In the genomic region with DNA sequence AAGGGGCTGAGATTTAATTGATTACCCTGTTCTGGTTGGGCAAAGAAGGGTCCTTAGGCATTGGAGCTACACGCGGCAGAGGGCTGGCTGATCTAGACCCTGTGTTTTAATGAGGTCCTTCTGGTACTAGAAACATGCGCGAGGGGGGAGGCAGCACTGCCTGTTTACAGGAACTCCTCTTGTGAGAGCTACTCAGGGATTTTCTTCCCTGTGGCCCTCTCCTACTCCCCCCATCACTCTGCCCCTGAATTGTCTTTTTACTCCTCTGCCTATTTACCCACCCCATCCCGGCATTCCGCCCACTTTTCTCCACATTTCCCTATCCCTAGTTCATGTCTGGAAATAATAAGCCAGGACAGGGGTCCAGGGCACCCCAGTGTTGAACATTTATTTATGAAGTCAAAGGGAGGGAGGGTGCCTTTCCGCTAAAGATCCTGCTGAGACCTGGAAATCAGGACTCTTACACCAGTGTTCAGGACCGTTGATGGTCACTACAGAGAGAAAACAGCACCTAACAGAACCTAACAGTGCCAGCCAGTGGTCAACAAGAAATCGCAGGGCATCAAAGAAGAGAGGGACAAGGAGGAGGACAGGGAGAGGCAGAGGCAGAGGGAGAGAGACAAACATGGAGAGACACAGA, we compare ENCODE assay signal across 29 mouse cellular contexts. TPM values are rescaled to one million over a fixed set of nuclear protein-coding genes. Genes with fewer than 3 reads are reported as not detected.
DNase-seq lines count a peak whose midpoint lies in the region; ATAC-seq and TF ChIP-seq lines count a peak whose summit lies in the region.
"Had no signal": no experiment of that assay in that cellular context is flagged by ENCODE, and none has a peak within 500 bp of the region (broad histone marks: within the 10 kb centered on the region; RNA-seq: fewer than 3 reads in every experiment).

No protein-coding gene starts in this region.

- TF ChIP-seq POLR2A in testis, adult 2 months (IDR thresholded peaks at IDR 0.05; ENCODE audit: control insufficient read depth, low read depth, low read length) = no peak

- no peak for ATAC-seq in forebrain, embryonic 12.5 days (ENCODE audit: low FRiP score)
- no peak for ATAC-seq in forebrain, embryonic 11.5 days (replicated peaks; ENCODE audit: low FRiP score)
- ATAC-seq in hindbrain, embryonic 14.5 days (ENCODE audit: low FRiP score) = no peak
- ATAC-seq in hindbrain, embryonic 13.5 days (ENCODE audit: low FRiP score) = no peak
- ATAC-seq: forebrain, embryonic 14.5 days; inflammation-experienced regulatory T-cells, adult 6 months had no signal

- peak overlapping the region; percentile 68; the same call in 1 of the 2 replicates for H3K4me3 ChIP-seq in forebrain, embryonic 12.5 days (replicated peaks)
- H3K4me3 ChIP-seq in forebrain, embryonic 11.5 days (ENCODE audit: low read depth, low read length) = no peak overlapping the region
- H3K4me3 ChIP-seq in hindbrain, embryonic 14.5 days (replicated peaks; ENCODE audit: low read length) = no peak overlapping the region
- no peak overlapping the region for H3K4me3 ChIP-seq in hindbrain, embryonic 13.5 days
- peak overlapping the region; percentile 19 for H3K4me3 ChIP-seq in testis, adult 2 months (ENCODE audit: control insufficient read depth, low read depth, low read length)
- H3K4me3 ChIP-seq: myocyte had no signal

- H3K9ac ChIP-seq in forebrain, embryonic 12.5 days = no peak overlapping the region
- H3K9ac ChIP-seq in forebrain, embryonic 11.5 days (ENCODE audit: low read length) = no peak overlapping the region
- no peak overlapping the region for H3K9ac ChIP-seq in hindbrain, embryonic 14.5 days
- no peak overlapping the region for H3K9ac ChIP-seq in hindbrain, embryonic 13.5 days
- H3K9ac ChIP-seq: limb, embryonic 12.5 days; stomach, embryonic 15.5 days had no signal

- H3K4me2 ChIP-seq in forebrain, embryonic 12.5 days = no peak overlapping the region; the same call in 1 of the 2 replicates
- H3K4me2 ChIP-seq in forebrain, embryonic 11.5 days (ENCODE audit: low read depth, low read length, severe bottlenecking) = no peak overlapping the region
- H3K4me2 ChIP-seq in hindbrain, embryonic 14.5 days (replicated peaks) = peak overlapping the region; percentile 100; the same call in 1 of the 2 replicates
- H3K4me2 ChIP-seq in hindbrain, embryonic 13.5 days = no peak overlapping the region

- no peaks in the 10 kb centered on the region for H3K9me3 ChIP-seq in forebrain, embryonic 12.5 days
- H3K9me3 ChIP-seq in forebrain, embryonic 11.5 days (ENCODE audit: control insufficient read depth, low read length) = no peaks in the 10 kb centered on the region
- H3K9me3 ChIP-seq in hindbrain, embryonic 14.5 days (ENCODE audit: control insufficient read depth, low read length) = no peaks in the 10 kb centered on the region
- no peaks in the 10 kb centered on the region for H3K9me3 ChIP-seq in hindbrain, embryonic 13.5 days
- H3K9me3 ChIP-seq: embryonic facial prominence, embryonic 15.5 days; heart, embryonic 13.5 days; hindbrain, embryonic 15.5 days; kidney, embryonic 15.5 days; limb, embryonic 12.5 days; lung, embryonic 15.5 days; stomach, embryonic 15.5 days had no signal

- TF ChIP-seq CTCF in testis, adult 2 months (IDR thresholded peaks at IDR 0.05; ENCODE audit: control insufficient read depth, insufficient read depth, insufficient replicate concordance, low read depth, low read length) = no peak

- WGBS in forebrain, embryonic 12.5 days = 44% methylated on average over 9 of the region's 9 CpGs
- whole genome bisulfite sequencing in forebrain, embryonic 11.5 days = 50% methylated on average over 9 of the region's 9 CpGs
- 44% methylated on average over 9 of the region's 9 CpGs for WGBS in hindbrain, embryonic 14.5 days
- 48% methylated on average over 9 of the region's 9 CpGs for WGBS in hindbrain, embryonic 13.5 days

- H3K27ac ChIP-seq in forebrain, embryonic 12.5 days = no peak overlapping the region
- H3K27ac ChIP-seq in forebrain, embryonic 11.5 days (ENCODE audit: low read depth, low read length) = no peak overlapping the region
- no peak overlapping the region for H3K27ac ChIP-seq in hindbrain, embryonic 14.5 days
- no peak overlapping the region for H3K27ac ChIP-seq in hindbrain, embryonic 13.5 days
- no peak overlapping the region for H3K27ac ChIP-seq in testis, adult 2 months (ENCODE audit: control insufficient read depth, insufficient read depth, low read depth, low read length)
- H3K27ac ChIP-seq: embryonic facial prominence, embryonic 15.5 days; heart, embryonic 13.5 days; hindbrain, embryonic 15.5 days; kidney, embryonic 15.5 days; left cerebral cortex, adult 2 months; limb, embryonic 12.5 days; lung, embryonic 15.5 days; stomach, embryonic 15.5 days had no signal

- no peaks in the 10 kb centered on the region for H3K36me3 ChIP-seq in forebrain, embryonic 12.5 days (replicated peaks)
- no peaks in the 10 kb centered on the region for H3K36me3 ChIP-seq in forebrain, embryonic 11.5 days (ENCODE audit: control insufficient read depth, insufficient read depth, low read length)
- H3K36me3 ChIP-seq in hindbrain, embryonic 14.5 days (replicated peaks; ENCODE audit: control insufficient read depth, insufficient read depth) = no peaks in the 10 kb centered on the region
- H3K36me3 ChIP-seq in hindbrain, embryonic 13.5 days = no peaks in the 10 kb centered on the region
- H3K36me3 ChIP-seq in testis, adult 2 months (ENCODE audit: control insufficient read depth, insufficient read depth, low read length) = no peaks in the 10 kb centered on the region
- H3K36me3 ChIP-seq: embryonic facial prominence, embryonic 15.5 days; heart, embryonic 13.5 days; hindbrain, embryonic 15.5 days; kidney, embryonic 15.5 days; limb, embryonic 12.5 days; lung, embryonic 15.5 days; stomach, embryonic 15.5 days had no signal

- H3K27me3 ChIP-seq in forebrain, embryonic 12.5 days = peaks cover 51% of the 10 kb centered on the region
- H3K27me3 ChIP-seq in forebrain, embryonic 11.5 days (ENCODE audit: control insufficient read depth, insufficient read depth, low read length) = peaks cover 28% of the 10 kb centered on the region
- H3K27me3 ChIP-seq in hindbrain, embryonic 14.5 days (ENCODE audit: control insufficient read depth, insufficient read depth, low read length) = peaks cover 21% of the 10 kb centered on the region
- H3K27me3 ChIP-seq in hindbrain, embryonic 13.5 days = peaks cover 53% of the 10 kb centered on the region
- H3K27me3 ChIP-seq in testis, adult 2 months (ENCODE audit: control insufficient read depth, insufficient read depth, low read length) = no peaks in the 10 kb centered on the region

- DNase-seq in forebrain, embryonic 11.5 days (ENCODE audit: low spot score) = no peak
- DNase-seq in hindbrain, embryonic 14.5 days (ENCODE audit: low spot score) = no peak
- DNase-seq in testis, postnatal 10 days (ENCODE audit: low spot score) = no peak
- DNase-seq in lung, postnatal 36 days = no peak
- DNase-seq: adrenal gland, postnatal 14 days; cerebellum, adult 11-12 months; cerebellum, adult 9-11 months; gastrocnemius, postnatal 25 days; heart, postnatal 14 days; kidney, adult 11 months; kidney, postnatal 36 days; midbrain, embryonic 14.5 days; right cerebral cortex, postnatal 25 days; thymus, adult 18-20 months; thymus, postnatal 25 days had no signal

- H3K4me1 ChIP-seq in forebrain, embryonic 12.5 days = peaks cover 36% of the 10 kb centered on the region
- H3K4me1 ChIP-seq in forebrain, embryonic 11.5 days (replicated peaks; ENCODE audit: control insufficient read depth, insufficient read depth, low read length) = peaks cover 10% of the 10 kb centered on the region; the same call in 1 of the 2 replicates
- peaks cover 22% of the 10 kb centered on the region for H3K4me1 ChIP-seq in hindbrain, embryonic 14.5 days (replicated peaks; ENCODE audit: control insufficient read depth, insufficient read depth, low read length)
- H3K4me1 ChIP-seq in hindbrain, embryonic 13.5 days (replicated peaks) = peaks cover 45% of the 10 kb centered on the region
- H3K4me1 ChIP-seq in testis, adult 2 months (ENCODE audit: control insufficient read depth, insufficient read depth, low read length) = peaks cover 14% of the 10 kb centered on the region

RNA-seq across cellular contexts. Expression of gene Rftn1, which starts 1.0 kb away (rescaled TPM):
- 13.4 and 15.4 TPM in 2 replicates for polyA plus RNA-seq in forebrain, embryonic 12.5 days (2016; fragmentation: Nextera tagmentation; extraction: Ambion mirVana)
- 11.6 and 12.9 TPM in 2 replicates for polyA plus RNA-seq in forebrain, embryonic 11.5 days (2014; fragmentation: Nextera tagmentation; extraction: Ambion mirVana)
- polyA plus RNA-seq in hindbrain, embryonic 14.5 days (2014; fragmentation: Nextera tagmentation; extraction: Ambion mirVana) = 21.0 and 23.0 TPM in 2 replicates
- 14.2 and 17.0 TPM in 2 replicates for polyA plus RNA-seq in hindbrain, embryonic 13.5 days (2015; fragmentation: Nextera tagmentation; extraction: Ambion mirVana)
- 2.8 and 3.3 TPM in 2 replicates for polyA plus RNA-seq in testis, adult 2 months (2012; rRNA removed)

Comparison
In these comparisons a context has a peak if more than half of its experiments do, and no peak if none do; other contexts are left out.
1. H3K4me3 ChIP-seq: peak in forebrain, embryonic 12.5 days (single experiment) and testis, adult 2 months (single experiment); none in forebrain, embryonic 11.5 days (single experiment), hindbrain, embryonic 14.5 days (single experiment) and hindbrain, embryonic 13.5 days (single experiment).